Mouse (Mus musculus): Measurements from ENCODE around the gene Agtr2. TPM values are rescaled to one million over a fixed set of nuclear protein-coding genes. Genes with fewer than 3 reads are reported as not detected.

Agtr2 gene
- 0.07 TPM for polyA plus RNA-seq (2015; fragmentation: Illumina TruSeq; extraction: RNeasy Lipid Tissue Mini Kit (QIAGEN cat#74804); ENCODE audit: insufficient read depth, low replicate concordance)

DNA sequence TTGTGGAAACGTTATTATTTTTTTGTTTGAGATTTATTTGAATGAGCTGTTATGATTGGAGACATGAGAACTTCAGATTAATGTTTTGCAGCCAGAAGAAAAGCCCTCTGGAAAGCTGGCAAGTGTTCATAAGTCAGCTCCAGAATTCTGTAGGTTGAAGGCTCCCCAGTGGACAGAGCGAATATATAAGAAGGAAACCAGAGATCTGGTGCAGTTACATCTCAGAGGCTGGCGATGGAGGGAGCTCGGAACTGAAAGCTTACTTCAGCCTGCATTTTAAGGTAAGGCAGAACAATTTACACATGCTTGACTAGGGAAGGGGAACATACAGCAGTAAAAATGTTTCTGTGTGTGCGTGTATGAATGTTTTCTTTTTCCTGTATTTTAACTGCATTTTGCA is at the start of gene Agtr2:
Gene Agtr2 (plus strand): TSS at position 131 of the 400 bp plus-strand sequence.

Other genes starting within 250 kb of the Agtr2 start
- 0.07 TPM for gene Slc6a14, start 230.4 kb downstream of the Agtr2 start, polyA plus RNA-seq (2015; fragmentation: Illumina TruSeq; extraction: RNeasy Lipid Tissue Mini Kit (QIAGEN cat#74804); ENCODE audit: insufficient read depth, low replicate concordance)